Mouse (Mus musculus): ENCODE measurements around the gene Ephb2. TPM values are rescaled to one million over a fixed set of nuclear protein-coding genes. Genes with fewer than 3 reads are reported as not detected.

Gene Ephb2
- polyA plus RNA-seq, 1 experiment from 2014 or later: 19.6 TPM

- Histone ChIP-seq H3K4me1 (ENCODE audit: control insufficient read depth, insufficient read depth, low read length) (no peaks in the 10 kb centered on the region), H3K4me3 (ENCODE audit: low read depth, low read length) (no peak overlapping the region), H3K36me3 (ENCODE audit: control insufficient read depth, insufficient read depth, low read length) (no peaks in the 10 kb centered on the region; the same call in 1 of the 2 replicates), H3K4me2 (ENCODE audit: low read depth, low read length) (no peak overlapping the region), H3K9ac (replicated peaks; ENCODE audit: low read depth, low read length) (no peak overlapping the region), H3K27me3 (ENCODE audit: control insufficient read depth, insufficient read depth, low read length) (no peaks in the 10 kb centered on the region), H3K9me3 (ENCODE audit: control insufficient read depth, low read length) (no peaks in the 10 kb centered on the region), H3K27ac (ENCODE audit: low read depth, low read length) (no peak overlapping the region)
- 76% methylated on average over 10 of the region's 10 CpGs for WGBS
- ATAC-seq (ENCODE audit: low read depth): no peak
Measured at GRCm38 (mm10) chr4:136667757-136668156, 168.0 kb downstream of the Ephb2 start.

- ATAC-seq (ENCODE audit: low read depth): no peak
- Histone ChIP-seq H3K4me3 (ENCODE audit: low read depth, low read length) (no peak overlapping the region), H3K9me3 (ENCODE audit: control insufficient read depth, low read length) (no peaks in the 10 kb centered on the region), H3K4me1 (ENCODE audit: control insufficient read depth, insufficient read depth, low read length) (no peaks in the 10 kb centered on the region), H3K36me3 (ENCODE audit: control insufficient read depth, insufficient read depth, low read length) (peaks cover 5% of the 10 kb centered on the region; the same call in 1 of the 2 replicates), H3K27ac (ENCODE audit: low read depth, low read length) (no peak overlapping the region), H3K9ac (replicated peaks; ENCODE audit: low read depth, low read length) (no peak overlapping the region), H3K4me2 (ENCODE audit: low read depth, low read length) (no peak overlapping the region), H3K27me3 (ENCODE audit: control insufficient read depth, insufficient read depth, low read length) (no peaks in the 10 kb centered on the region)
- 75% methylated on average over 4 of the region's 4 CpGs for WGBS
Measured at GRCm38 (mm10) chr4:136666002-136666401, 169.8 kb downstream of the Ephb2 start.

- no peaks in the 10 kb centered on the region for H3K27me3 ChIP-seq (ENCODE audit: control insufficient read depth, insufficient read depth, low read length)
- ATAC-seq (ENCODE audit: low read depth): no peak
- H3K27ac ChIP-seq (ENCODE audit: low read depth, low read length): peak overlapping the region; percentile 46; the same call in 1 of the 2 replicates
- no peaks in the 10 kb centered on the region for H3K9me3 ChIP-seq (ENCODE audit: control insufficient read depth, low read length)
- H3K4me2 ChIP-seq (ENCODE audit: low read depth, low read length): no peak overlapping the region
- no peaks in the 10 kb centered on the region for H3K4me1 ChIP-seq (ENCODE audit: control insufficient read depth, insufficient read depth, low read length)
- H3K36me3 ChIP-seq (ENCODE audit: control insufficient read depth, insufficient read depth, low read length): peaks cover 14% of the 10 kb centered on the region; the same call in 1 of the 2 replicates
- 39% methylated on average over 9 of the region's 9 CpGs for WGBS
- H3K4me3 ChIP-seq (ENCODE audit: low read depth, low read length): no peak overlapping the region
- no peak overlapping the region for H3K9ac ChIP-seq (replicated peaks; ENCODE audit: low read depth, low read length)
Measured at GRCm38 (mm10) chr4:136665068-136665467, 170.7 kb downstream of the Ephb2 start.

- H3K4me3 ChIP-seq (ENCODE audit: low read depth, low read length): no peak overlapping the region
- ATAC-seq (ENCODE audit: low read depth): no peak
- H3K27me3 ChIP-seq (ENCODE audit: control insufficient read depth, insufficient read depth, low read length): no peaks in the 10 kb centered on the region
- peaks cover 54% of the 10 kb centered on the region for H3K36me3 ChIP-seq (ENCODE audit: control insufficient read depth, insufficient read depth, low read length)
- H3K9me3 ChIP-seq (ENCODE audit: control insufficient read depth, low read length): no peaks in the 10 kb centered on the region
- 83% methylated on average over 3 of the region's 3 CpGs for WGBS
- no peak overlapping the region for H3K27ac ChIP-seq (ENCODE audit: low read depth, low read length)
- no peak overlapping the region for H3K4me2 ChIP-seq (ENCODE audit: low read depth, low read length)
- no peaks in the 10 kb centered on the region for H3K4me1 ChIP-seq (ENCODE audit: control insufficient read depth, insufficient read depth, low read length)
- H3K9ac ChIP-seq (replicated peaks; ENCODE audit: low read depth, low read length): no peak overlapping the region
Measured at GRCm38 (mm10) chr4:136657914-136658313, 177.9 kb downstream of the Ephb2 start.

DNA sequence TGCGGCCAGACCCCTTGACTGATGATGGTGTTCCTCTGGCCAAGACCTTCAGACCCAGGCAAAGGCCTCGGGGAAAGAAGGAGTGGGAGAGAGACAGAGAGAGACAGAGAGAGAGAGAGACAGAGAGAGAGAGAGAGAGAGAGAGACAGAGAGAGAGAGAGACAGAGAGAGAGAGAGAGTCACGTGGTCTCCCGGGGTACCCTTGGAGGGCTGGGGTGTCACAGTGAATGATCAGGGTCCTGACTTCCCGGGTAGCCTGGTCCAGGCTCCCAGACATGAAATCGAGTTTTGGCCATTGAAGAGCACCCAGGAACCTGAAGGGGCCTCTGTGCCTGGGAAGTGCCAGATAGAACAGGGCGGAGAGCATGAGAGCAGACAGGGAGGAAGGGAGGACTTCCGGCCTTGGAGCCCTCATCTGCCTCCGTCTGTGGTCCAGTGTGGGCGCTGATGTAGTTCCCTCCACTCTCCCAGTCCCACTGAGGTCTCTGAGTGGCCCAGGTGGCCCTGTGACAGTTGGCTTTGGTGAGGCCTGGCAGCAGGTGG lies 182.0 kb downstream of the Ephb2 start:
- ATAC-seq (ENCODE audit: low read depth): no peak
- Histone ChIP-seq H3K4me3 (ENCODE audit: low read depth, low read length) (no peak overlapping the region), H3K4me2 (ENCODE audit: low read depth, low read length) (no peak overlapping the region), H3K27ac (ENCODE audit: low read depth, low read length) (no peak overlapping the region), H3K4me1 (ENCODE audit: control insufficient read depth, insufficient read depth, low read length) (peaks cover 7% of the 10 kb centered on the region; the same call in 1 of the 2 replicates), H3K36me3 (ENCODE audit: control insufficient read depth, insufficient read depth, low read length) (peaks cover 27% of the 10 kb centered on the region), H3K9me3 (ENCODE audit: control insufficient read depth, low read length) (no peaks in the 10 kb centered on the region), H3K27me3 (ENCODE audit: control insufficient read depth, insufficient read depth, low read length) (no peaks in the 10 kb centered on the region), H3K9ac (replicated peaks; ENCODE audit: low read depth, low read length) (no peak overlapping the region)
- 94% methylated on average over 9 of the region's 10 CpGs for WGBS

DNA sequence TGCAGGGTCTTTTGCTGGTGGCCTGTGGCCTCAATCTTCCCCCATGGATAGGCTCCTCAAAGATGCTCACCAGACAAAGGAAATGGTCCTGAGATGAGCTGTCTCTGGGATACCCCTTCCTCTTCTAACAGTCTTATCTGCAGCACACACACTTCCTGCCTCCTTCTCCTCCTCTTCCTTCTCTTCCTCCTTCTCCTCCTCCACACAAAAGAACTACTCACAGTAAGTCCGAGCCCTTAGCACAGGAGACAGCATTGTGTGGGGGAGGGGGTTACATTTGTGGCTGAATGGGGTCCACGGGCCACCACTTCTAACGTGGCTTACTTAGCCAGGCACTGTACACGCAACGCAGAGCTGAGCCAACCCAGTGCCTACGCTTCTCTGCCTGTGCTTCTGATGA lies 182.8 kb downstream of the Ephb2 start:
- Histone ChIP-seq H3K27ac (ENCODE audit: low read depth, low read length) (0 out of 2 replicates have a peak overlapping the region, but pooled peaks have one; percentile 31), H3K27me3 (ENCODE audit: control insufficient read depth, insufficient read depth, low read length) (no peaks in the 10 kb centered on the region), H3K9me3 (ENCODE audit: control insufficient read depth, low read length) (no peaks in the 10 kb centered on the region), H3K9ac (replicated peaks; ENCODE audit: low read depth, low read length) (no peak overlapping the region), H3K4me1 (ENCODE audit: control insufficient read depth, insufficient read depth, low read length) (peaks cover 7% of the 10 kb centered on the region; the same call in 1 of the 2 replicates), H3K36me3 (ENCODE audit: control insufficient read depth, insufficient read depth, low read length) (peaks cover 26% of the 10 kb centered on the region), H3K4me3 (ENCODE audit: low read depth, low read length) (no peak overlapping the region), H3K4me2 (ENCODE audit: low read depth, low read length) (no peak overlapping the region)
- ATAC-seq (ENCODE audit: low read depth): no peak
- WGBS: 68% methylated on average over 6 of the region's 6 CpGs

GRCm38 (mm10) chr4:136652528-136652910 lies 183.3 kb downstream of the Ephb2 start:
- H3K4me2 ChIP-seq (ENCODE audit: low read depth, low read length): no peak overlapping the region
- H3K27ac ChIP-seq (ENCODE audit: low read depth, low read length): 0 out of 2 replicates have a peak overlapping the region, but pooled peaks have one; percentile 31
- ATAC-seq (ENCODE audit: low read depth): no peak
- H3K9ac ChIP-seq (replicated peaks; ENCODE audit: low read depth, low read length): no peak overlapping the region
- H3K9me3 ChIP-seq (ENCODE audit: control insufficient read depth, low read length): no peaks in the 10 kb centered on the region
- no peak overlapping the region for H3K4me3 ChIP-seq (ENCODE audit: low read depth, low read length)
- no peaks in the 10 kb centered on the region for H3K27me3 ChIP-seq (ENCODE audit: control insufficient read depth, insufficient read depth, low read length)
- peaks cover 26% of the 10 kb centered on the region for H3K36me3 ChIP-seq (ENCODE audit: control insufficient read depth, insufficient read depth, low read length)
- 59% methylated on average over 11 of the region's 11 CpGs for WGBS
- peaks cover 7% of the 10 kb centered on the region; the same call in 1 of the 2 replicates for H3K4me1 ChIP-seq (ENCODE audit: control insufficient read depth, insufficient read depth, low read length)

DNA sequence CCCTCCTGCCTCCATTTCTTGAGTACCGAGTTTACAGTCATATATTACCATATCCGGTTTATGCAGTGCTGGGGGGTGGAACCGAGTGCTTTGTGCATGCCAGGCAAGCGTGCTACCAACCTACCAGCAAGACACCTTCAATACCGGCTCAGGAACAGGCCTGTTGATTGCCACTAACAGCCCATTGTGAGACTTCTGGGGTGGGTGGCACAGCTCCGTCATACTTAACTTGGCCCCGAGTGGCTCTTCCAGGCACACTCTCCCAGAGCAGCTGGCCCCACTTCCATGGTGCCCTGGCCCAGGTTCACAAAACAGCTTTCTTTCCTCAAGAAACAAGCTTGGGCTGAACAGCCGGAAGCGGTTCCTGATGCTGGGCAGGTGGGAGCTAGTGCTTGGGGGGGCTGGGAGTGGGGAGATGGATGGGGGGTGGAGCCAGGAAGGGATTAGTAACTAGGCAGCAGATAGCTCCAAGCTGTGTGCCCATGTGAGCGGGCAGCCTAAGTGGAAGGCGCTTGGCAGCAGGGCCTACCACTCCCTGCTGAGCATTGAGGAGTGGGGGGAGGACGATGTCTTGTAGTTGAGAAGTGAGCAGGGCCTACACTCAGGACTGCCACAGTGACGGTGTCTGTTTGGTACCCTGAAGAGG lies 183.8 kb downstream of the Ephb2 start:
- peaks cover 7% of the 10 kb centered on the region; the same call in 1 of the 2 replicates for H3K4me1 ChIP-seq (ENCODE audit: control insufficient read depth, insufficient read depth, low read length)
- H3K9ac ChIP-seq (replicated peaks; ENCODE audit: low read depth, low read length): no peak overlapping the region
- no peak overlapping the region for H3K4me3 ChIP-seq (ENCODE audit: low read depth, low read length)
- H3K4me2 ChIP-seq (ENCODE audit: low read depth, low read length): no peak overlapping the region
- peaks cover 22% of the 10 kb centered on the region for H3K36me3 ChIP-seq (ENCODE audit: control insufficient read depth, insufficient read depth, low read length)
- H3K27me3 ChIP-seq (ENCODE audit: control insufficient read depth, insufficient read depth, low read length): no peaks in the 10 kb centered on the region
- no peaks in the 10 kb centered on the region for H3K9me3 ChIP-seq (ENCODE audit: control insufficient read depth, low read length)
- 66% methylated on average over 13 of the region's 13 CpGs for WGBS
- ATAC-seq (ENCODE audit: low read depth): peak; percentile 20; the same call in 1 of the 2 replicates
- no peak overlapping the region for H3K27ac ChIP-seq (ENCODE audit: low read depth, low read length)

DNA sequence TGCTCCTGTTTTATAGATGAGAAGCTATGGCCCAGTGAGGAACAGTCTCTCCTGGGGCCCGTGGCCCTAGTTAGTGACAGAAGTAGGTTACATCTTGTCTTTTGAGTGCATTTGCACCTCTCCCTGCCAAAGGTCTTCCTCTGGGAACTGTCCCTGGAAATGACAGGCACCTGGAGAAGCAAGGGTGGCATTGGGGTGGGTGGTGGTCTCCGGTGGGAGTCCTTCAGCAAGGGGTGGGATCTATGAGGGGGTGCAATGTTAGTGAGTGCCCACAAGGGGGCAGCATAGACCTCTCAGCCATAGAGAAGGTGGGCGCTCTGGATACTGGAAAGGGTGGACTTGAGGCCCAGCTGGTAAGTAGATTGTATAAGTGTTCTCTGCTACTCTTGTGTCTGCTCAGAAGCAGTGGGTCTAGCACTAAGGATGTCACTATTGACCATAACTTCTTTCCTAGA lies 184.4 kb downstream of the Ephb2 start:
- Histone ChIP-seq H3K4me3 (ENCODE audit: low read depth, low read length) (no peak overlapping the region), H3K4me1 (ENCODE audit: control insufficient read depth, insufficient read depth, low read length) (peaks cover 7% of the 10 kb centered on the region; the same call in 1 of the 2 replicates), H3K27ac (ENCODE audit: low read depth, low read length) (no peak overlapping the region), H3K9ac (replicated peaks; ENCODE audit: low read depth, low read length) (no peak overlapping the region), H3K27me3 (ENCODE audit: control insufficient read depth, insufficient read depth, low read length) (no peaks in the 10 kb centered on the region), H3K4me2 (ENCODE audit: low read depth, low read length) (no peak overlapping the region), H3K36me3 (ENCODE audit: control insufficient read depth, insufficient read depth, low read length) (peaks cover 22% of the 10 kb centered on the region), H3K9me3 (ENCODE audit: control insufficient read depth, low read length) (no peaks in the 10 kb centered on the region)
- WGBS: 69% methylated on average over 3 of the region's 3 CpGs
- ATAC-seq (ENCODE audit: low read depth): no peak

All from neural tube, embryonic 14.5 days (tissue).